Mouse (Mus musculus): ENCODE measurements around the gene Stard13.
A peak's percentile ranks its signal among the peaks of the same experiment; 100 is the strongest.

Stard13 gene

DNA sequence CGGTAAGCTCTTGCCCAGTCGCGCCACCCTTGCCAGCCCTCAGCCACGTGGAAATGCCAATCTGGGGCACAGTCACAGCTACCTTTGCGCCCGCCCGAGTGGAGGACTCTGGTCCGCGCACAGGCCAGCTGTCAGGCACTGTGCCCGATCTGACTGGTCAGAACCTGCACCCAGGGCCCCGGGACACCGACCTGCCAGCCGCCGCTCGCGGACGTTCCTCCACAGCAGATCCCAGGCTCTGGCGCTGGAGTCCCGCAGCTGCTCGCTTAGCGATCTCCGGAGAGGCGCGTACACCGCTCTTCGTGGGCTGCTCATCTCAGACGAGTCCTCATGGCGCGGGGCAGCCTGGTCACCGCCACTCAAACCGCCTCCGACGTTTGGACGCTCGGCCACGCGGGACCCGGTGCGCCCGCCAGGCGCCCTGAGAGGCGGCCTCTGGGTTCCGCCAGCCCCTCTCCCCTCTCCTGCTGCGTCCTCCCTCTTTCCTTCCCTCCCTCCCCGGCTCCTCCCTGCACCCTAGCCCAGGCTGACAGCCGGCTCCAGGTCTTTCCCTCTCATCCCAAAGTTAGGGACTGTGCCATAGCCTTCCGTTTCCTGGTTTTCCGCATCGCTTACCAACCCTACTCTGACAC, at the start of gene Stard13:
TSS of gene Stard13 (minus strand) at position 437 of the 632 bp plus-strand sequence.
- DNase-seq (ENCODE audit: low read depth) = no peak

DNA sequence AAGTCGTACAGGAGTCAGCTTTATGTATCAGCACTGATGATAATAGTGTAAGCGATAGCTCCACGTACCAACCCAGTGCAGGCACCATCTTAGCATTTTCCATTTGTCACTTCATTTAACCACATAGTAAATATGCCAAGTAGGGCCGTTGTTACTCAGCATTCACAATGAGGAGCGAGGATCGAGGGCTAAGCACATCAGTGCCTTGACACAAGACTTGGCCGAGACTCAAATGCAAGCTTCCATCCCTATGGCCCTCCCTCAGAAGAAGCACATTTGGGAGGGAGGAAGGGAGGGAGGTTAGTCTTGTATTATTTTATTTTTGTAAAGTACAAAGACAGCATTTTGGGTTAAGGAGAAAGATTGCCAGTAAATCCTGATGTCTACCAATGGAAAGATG, 45.9 kb upstream of the Stard13 start:
- no peak for DNase-seq (ENCODE audit: low read depth)

DNA sequence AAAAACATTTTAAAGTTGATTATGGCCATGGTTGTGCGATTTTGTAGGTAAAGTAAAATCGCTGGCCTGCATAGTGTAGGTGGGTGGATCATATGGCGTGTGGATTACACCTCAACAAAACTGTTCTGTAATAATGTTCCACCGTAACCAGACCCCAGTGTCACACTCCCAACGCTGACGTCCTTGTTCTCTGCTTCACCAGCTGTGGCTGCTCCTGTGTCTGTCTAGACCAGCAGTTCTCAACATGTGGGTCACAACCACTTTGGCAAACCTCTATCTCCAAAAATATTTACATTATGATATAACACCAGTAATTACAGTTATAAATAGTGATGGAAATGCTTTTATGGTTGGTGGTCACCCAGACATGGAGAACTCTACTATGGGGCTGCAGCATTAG, 44.3 kb upstream of the Stard13 start:
- DNase-seq (ENCODE audit: low read depth) = no peak

DNA sequence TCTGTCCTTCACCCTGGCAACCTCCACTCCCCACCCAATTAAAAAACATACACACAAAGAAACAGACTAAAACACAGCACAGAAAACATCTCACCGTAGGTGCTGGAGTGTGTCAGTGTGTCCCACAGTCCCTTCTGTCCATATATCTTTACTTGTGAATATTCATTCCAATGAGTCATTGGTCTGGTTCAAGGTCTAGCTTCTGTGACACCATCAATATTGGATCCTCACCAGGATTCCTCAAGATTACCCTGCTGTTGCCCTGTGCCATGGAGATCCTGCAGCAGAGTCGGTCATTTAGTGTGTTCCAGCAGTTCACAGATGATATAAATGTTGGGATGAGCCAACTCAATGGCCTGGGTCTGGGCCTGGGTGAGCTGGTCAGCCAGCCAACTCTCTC, 42.4 kb upstream of the Stard13 start:
- DNase-seq (ENCODE audit: low read depth) = no peak

DNA sequence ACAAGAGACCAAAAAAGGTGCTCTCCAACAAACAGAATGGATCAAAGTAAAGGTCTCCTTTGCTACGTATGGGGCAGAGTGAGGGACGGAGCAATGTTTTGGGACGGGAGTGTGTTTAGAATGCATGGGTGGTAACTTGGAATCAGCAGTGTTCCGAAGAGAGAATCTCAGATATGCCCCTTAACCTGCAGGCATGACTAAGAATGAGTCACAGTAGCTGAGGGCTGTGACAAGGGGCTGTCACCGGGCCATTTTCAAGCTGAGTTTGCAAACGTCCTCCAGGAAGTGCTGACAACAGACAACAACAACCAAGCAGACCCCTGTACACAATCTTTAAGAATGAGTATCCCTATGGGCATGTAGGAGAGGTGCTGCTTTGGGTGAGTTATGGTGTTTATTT, 40.6 kb upstream of the Stard13 start:
- DNase-seq (ENCODE audit: low read depth) = no peak

DNA sequence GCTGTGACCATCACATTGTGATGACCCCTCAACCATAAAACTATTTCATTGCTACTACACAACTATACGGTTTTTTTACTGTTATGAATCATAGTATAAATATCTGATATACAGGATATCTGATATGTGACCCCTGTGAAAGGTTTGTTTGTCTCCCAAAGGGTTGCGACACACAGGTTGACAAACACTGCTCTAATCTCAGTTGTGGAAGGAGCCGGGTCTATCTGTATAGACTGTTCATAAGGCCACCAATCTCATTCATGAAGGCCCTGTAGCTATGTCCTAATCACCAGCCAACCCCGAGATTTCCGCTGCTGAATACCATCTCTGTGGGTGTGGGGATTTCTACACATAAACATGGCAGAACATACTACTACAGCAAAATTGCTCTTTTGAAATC, 37.2 kb upstream of the Stard13 start:
- no peak for DNase-seq (ENCODE audit: low read depth)

DNA sequence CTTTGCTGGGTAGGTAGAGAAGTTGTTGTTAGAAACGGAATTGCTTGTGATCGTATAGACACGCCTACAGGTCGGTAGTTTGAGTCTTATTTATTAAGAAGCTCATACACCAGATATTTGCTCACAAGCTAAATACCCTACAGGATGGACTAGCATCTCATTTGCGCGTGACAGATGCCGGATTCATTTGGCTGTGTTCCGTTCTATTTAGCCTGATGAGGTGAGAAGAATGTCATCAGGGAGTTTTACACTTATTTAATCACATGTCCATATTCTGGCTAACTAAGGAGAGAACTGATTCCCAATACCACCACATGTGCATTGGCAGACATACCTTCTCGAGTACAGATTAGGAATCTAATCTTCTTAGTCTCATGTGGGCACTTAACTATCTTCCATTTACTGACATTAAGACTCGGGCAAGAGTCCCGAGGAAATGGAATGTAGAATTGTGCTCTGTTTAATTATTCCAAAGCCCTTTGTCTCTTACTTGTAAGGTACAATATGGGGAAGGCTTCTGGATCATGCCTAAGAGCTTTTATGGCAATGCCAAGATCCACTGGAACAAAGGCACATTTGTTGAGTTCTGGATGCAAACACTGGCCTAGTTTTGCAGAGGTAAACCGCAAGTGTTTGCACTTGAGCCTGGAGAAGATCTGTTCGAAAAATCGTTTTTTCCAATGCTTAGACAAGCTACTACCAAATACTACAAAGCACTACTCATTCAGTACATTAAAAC, 33.4 kb upstream of the Stard13 start:
- no peak for DNase-seq (ENCODE audit: low read depth)

DNA sequence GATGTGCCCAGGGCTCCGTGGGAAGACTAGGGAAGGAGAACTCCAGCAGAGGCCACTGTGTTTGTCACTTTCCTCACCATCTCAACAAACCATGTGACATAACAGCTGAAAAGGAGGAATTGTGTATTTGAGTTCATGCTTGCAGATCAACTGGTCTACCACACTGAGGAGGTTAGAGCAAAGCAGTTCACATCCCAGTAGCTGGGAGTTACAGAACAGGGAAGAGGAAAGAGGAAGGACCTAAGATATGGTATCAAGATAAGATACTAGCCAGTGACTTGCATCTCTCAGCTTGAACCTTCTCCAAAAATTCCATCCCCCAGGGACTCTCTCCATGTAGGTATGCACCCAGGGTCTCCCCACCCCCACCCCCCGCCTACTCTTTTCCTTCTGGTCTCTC, 27.9 kb upstream of the Stard13 start:
- no peak for DNase-seq (ENCODE audit: low read depth)

DNA sequence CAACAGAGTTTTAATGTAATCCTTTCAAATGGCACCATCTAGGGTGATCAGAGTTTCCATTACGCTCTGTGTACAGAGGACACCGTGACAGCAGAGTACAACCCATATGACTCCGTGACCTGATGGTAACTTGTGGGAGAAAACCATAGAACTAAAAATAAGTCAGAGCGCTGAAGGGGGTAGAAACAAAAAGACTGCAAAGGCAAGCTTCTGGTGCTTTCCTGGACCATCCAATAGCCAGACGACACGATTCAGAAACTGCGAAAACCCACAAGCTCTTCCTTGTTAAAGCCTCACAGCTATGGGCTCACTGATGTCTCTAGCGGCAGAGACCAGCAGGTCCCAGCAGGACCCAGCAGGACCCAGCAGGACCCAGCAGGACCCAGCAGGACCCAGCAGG, 18.6 kb upstream of the Stard13 start:
- peak; percentile 43 for DNase-seq (ENCODE audit: low read depth)

DNA sequence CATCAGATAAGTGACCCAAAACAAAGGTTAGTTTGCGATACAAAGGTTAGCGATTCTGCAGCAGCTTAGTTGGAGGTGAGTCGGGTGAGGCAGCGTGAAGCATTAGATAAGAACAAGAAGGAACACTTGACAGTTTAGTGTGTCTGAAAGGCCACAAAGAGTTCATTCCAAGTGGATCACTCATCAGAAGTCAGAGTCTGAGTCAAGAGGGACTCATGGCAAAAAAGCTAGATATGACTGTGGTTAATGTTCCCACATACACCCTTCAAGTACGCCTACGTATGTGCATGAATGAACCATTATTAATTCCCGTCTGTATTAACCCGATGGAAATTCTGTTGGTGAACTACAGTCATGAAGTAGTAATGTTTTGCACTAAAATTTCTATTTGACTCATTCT, 18.0 kb upstream of the Stard13 start:
- peak; percentile 11 for DNase-seq (ENCODE audit: low read depth)

DNA sequence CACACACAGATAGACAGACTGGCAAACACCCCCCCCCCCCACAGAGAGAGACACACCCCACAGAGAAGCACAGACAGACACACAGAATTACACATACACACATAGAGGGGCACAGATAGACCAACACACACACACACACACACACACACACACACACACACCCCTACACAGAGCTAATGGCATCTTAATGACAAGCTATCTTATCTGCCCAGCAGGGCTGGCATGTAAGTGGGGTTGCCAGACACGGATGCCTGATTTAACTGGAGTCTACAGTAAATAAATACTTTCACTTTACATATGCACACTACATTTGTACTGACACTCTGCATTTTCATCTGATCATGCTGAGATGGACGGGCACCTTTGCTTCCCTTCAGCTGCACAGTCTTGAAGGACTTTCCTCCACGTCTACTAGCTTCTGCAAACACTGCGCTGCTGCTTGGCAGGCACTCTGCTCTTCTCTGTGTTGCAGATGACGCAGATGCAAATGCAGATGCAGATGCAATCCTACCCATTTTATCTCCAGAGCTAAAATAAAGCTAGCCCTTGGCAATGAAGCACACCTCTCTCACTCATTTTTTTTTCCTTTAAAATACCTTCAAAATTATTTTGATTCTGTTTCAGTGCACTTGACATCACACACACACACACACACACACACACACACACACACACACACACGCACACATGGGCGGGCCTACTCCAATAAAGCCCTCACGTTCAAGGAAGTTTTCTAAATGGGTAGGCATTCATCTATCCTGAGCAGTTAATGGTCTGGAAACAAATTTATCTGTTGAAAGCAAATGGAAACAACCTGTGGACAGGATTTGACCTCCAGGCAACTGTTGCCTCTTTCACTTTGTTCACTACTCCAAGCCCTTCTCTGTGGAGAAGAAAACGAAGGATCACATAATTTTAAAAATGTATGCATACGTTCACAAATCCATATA, 15.3 kb upstream of the Stard13 start:
- DNase-seq (ENCODE audit: low read depth) = no peak

DNA sequence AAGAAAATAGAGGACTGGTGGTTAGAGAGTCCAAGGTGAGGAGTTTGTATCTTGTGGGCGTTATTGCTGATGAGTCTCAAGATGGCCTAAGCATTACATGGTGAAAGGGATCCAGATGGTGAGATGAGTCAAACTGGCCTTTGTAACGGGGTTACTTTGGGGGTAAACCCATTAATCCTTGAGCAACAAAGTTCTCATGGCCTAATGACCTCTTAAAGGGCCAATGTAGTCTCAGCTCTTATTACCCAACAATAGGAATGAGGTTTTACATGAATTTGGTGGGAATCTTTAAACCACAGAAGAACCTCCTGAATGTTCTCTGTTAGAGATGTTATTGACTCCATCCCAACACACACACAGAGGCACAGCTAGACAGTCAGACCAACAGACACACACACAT, 14.4 kb upstream of the Stard13 start:
- DNase-seq (ENCODE audit: low read depth) = no peak

DNA sequence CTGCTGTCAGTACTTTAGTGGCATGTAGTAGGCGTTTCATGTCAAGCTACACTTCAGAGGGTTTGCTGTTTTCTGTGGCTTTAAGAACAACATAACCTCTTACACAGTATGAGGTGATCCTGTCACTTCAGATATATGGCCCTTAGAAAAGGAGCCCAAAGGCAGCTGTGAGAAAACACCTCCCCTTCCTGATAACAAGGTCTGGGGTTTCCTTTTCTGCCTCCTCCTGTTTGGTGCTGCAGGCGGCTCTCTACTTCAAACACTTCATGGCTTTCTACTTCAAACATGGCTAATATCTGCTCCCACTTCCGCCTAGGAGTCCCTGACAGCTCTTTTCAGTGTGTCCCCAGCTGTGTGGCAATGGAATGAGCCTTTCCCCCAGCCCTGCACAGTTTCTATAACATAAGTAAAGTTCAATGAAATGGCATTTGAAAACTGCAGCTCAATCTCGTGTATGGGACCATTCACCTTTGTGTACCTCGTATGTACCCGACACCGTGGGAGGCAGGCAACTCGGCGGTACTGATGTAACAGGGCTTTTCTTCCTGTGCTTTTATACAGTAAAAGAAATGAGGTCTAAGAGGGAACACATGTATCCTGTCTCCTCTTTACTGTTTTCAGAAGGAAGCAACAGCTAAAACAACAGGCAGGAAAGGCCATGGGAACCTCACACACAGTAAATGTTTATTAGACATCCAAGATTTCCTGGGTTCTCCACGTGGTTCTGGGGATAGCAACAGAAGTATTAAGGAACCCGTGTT, 13.7 kb upstream of the Stard13 start:
- peak; percentile 22 for DNase-seq (ENCODE audit: low read depth)

DNA sequence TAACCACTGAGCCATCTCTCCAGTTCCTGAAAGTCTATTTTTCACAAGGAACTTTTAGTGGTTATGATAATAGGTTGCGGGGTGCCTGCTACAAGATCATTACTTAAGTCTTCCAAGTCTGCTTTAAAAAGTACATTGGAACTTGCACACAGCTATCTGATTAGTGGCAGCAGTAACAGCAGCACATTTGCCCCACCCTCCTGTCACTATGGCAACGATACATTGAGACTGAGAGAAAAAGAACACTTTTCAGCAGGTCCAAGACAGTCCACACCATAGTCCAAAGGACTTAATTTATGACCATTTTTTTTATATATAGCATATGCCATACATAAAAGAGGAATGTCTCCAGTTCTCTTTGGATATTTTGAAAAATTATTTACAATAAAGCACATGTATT, 12.7 kb upstream of the Stard13 start:
- DNase-seq (ENCODE audit: low read depth) = no peak

DNA sequence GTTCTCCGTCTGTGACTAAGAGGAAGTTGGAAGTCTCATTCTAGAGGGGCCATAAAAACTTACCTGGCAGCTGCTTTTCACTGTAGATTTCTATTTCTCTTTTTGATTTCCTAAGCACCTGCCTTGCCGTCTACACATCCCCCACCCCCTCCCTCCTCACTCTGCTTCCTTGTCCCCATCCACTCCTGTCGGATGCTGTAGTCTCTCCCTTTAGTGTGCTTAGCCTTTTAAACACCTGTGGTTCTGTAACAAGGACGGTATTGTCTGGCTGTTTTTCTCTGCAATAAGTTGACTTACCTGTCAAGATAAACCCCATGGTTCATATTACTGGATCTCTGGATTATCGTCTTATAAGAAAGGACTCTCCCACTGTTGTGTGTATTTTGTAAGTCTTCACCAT, 11.9 kb upstream of the Stard13 start:
- no peak for DNase-seq (ENCODE audit: low read depth)

DNA sequence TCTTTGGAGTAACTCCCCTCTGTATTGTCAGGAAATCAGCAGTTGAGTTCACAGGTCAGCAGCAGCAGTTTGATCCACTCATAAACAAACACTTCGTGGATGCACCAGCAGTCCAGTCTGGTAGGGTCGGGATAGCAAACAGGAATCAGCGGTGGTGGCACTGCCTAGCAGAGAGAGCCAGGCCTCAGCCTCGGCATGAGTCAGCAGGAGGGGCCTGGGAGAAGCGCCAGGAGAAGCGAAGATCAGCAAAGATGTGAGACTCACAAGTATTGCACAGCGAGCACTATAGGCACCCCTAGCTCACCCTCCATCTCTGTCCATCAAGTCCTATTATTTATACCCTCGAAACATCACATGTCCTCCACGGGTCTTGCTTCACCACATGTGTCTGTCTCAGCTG, 5.1 kb upstream of the Stard13 start:
- DNase-seq (ENCODE audit: low read depth) = no peak

DNA sequence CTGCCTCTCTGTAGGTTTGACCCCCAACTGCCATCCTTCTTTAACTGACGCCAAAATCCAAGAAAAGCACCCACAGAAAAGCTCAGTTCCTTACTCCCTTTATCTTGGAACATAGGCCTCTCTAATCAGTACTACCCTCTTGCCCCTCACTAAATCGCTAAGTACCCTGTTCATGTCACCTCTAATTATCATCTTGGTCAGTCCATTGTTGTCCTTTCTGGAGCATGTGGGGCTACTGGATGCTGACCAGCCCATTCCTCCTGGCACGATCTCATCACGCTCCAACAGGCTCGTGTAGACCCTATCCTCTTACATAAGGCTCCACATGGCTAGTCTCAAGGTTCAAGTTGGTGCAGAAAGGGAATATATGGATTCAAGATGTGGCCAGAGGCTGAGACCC, 2.8 kb upstream of the Stard13 start:
- DNase-seq (ENCODE audit: low read depth) = no peak

DNA sequence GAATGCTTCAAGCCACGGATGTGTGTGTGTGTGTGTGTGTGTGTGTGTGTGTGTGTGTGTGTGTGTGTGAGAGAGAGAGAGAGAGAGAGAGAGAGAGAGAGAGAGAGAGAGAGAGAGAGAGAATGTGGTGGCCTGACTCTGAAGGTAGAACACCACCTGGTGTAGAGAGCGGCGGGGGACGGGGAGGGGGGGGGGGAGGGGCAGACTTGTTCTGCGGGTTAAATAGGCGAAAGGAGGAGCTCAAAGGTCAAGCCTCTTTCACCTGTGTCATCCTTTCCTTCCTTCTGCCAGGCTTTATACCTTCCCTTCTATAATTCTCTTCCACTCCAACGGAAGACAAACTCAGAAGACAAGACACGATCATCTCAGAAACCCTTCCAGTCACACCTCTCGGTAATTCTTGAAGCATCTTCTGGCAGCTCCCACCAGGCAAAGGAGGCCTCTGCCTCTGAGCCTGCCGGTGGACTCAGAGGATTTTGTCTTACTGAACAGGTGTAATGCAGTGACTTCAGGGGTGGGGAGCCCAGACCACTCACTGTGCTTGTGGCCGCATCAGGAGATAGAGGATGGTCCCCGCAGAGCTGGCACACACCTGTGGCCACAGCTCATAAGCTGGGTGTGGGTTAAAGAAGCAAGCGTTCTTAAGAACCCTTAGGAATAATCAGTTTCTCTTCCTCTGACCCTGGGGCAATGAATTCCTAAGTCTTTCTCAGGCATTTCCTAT, 898 bp downstream of the Stard13 start:
- no peak for DNase-seq (ENCODE audit: low read depth)

DNA sequence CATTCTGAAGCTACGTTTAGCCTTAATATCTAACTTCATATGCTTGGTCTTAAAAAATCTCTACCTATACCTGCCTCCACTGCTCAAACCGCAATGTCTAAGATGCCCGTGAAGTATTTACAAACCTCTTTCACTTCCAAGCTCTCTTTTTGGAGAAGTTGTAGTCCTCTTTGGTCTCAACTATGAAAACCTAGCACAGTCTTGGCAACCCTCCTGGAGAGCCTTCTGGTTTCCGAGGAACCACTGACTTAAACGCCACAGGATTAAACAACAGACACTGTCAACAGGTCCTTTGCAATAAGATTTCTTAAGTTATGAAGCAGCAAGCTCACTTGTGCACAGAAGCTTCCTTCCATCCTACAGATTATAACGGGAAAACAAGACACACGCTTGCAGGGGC, 1.8 kb downstream of the Stard13 start:
- no peak for DNase-seq (ENCODE audit: low read depth)

DNA sequence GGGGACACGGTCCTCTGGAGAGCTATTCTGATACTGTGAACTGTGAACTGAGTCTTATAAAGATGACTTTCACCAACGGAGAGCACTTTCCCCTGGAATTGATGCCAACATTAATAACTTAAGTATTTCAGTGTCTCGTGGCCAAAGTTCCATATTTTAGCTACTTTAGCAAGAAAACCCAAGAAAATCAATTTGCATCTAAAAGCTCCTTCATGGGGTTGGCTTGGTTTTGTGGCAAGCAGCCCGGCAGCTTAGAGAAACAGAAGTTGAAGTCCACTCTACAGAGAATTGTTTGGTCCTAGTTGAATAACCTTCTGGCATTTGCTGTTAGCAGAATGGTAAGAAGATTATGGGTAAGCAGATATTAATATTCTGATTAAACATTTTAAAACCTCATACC, 2.2 kb downstream of the Stard13 start:
- no peak for DNase-seq (ENCODE audit: low read depth)

DNA sequence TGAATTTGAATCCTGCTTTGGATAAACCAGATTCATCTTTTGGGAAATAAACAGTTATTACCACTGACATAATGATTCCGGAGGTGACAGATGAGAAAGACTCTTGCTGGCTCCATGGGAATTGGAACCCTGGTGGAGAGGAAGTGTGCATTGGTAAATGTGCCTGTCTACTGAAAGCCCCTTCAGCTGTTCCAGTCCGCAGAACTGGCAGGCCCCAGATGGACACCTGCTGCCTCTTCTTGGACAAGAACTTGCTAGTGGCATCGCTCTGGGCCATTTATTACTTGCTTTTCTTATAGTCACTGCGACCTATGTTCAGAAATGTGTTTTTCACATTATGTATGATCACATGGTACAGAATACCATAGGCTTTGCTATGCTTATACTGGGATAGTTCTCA, 3.2 kb downstream of the Stard13 start:
- no peak for DNase-seq (ENCODE audit: low read depth)

Data from induced T-regulatory cell, adult 2 months (primary cell).